Mouse (Mus musculus): ENCODE measurements around the gene Rhobtb3. TPM values are rescaled to one million over a fixed set of nuclear protein-coding genes. Genes with fewer than 3 reads are reported as not detected.

Rhobtb3 gene
- polyA plus RNA-seq, 1 experiment from 2014 or later, result 64.4 TPM

DNA sequence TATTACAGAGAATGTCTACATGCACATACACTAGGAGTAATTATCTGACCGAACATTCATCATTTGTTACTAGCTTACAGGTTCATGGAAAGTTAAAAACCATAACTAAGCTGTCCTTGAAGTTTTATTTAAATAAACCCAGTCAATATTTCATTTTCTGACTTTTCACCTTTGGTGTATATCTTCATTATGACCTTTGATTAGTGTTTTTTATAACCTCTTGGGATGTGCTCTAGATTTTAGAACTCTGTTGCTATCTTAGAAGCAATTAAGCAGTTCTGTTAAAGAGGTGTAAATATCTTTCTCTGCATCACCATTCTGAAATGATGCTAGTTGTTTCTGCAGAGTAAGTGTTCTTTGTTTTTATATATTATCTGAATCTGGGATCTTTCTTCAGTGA, 23.1 kb upstream of the Rhobtb3 start, which contains the start of gene Spata9:
TSS of gene Spata9 (plus strand) at position 301 of the 400 bp plus-strand sequence.
- no peak for ATAC-seq (replicated peaks; ENCODE audit: low FRiP score)
- no peak within 1 kb of the TSS for H3K4me3 ChIP-seq (ENCODE audit: low read depth, low read length)
- H3K9ac ChIP-seq (ENCODE audit: low read length), result no peak within 1 kb of the TSS
- no peak within 1 kb of the TSS for H3K27ac ChIP-seq (ENCODE audit: low read depth, low read length)
- no peak for DNase-seq (ENCODE audit: low spot score)
- no peak within 1 kb of the TSS for H3K4me2 ChIP-seq (ENCODE audit: low read depth, low read length, severe bottlenecking)
- no peaks in the 10 kb centered on the region for H3K36me3 ChIP-seq (ENCODE audit: control insufficient read depth, insufficient read depth, low read length)
- no peaks in the 10 kb centered on the region for H3K27me3 ChIP-seq (ENCODE audit: control insufficient read depth, insufficient read depth, low read length)
- H3K4me1 ChIP-seq (replicated peaks; ENCODE audit: control insufficient read depth, insufficient read depth, low read length), result no peaks in the 10 kb centered on the region
- no peaks in the 10 kb centered on the region for H3K9me3 ChIP-seq (ENCODE audit: control insufficient read depth, low read length)
- WGBS, result 91% methylated on average over 1 of the region's 1 CpGs

DNA sequence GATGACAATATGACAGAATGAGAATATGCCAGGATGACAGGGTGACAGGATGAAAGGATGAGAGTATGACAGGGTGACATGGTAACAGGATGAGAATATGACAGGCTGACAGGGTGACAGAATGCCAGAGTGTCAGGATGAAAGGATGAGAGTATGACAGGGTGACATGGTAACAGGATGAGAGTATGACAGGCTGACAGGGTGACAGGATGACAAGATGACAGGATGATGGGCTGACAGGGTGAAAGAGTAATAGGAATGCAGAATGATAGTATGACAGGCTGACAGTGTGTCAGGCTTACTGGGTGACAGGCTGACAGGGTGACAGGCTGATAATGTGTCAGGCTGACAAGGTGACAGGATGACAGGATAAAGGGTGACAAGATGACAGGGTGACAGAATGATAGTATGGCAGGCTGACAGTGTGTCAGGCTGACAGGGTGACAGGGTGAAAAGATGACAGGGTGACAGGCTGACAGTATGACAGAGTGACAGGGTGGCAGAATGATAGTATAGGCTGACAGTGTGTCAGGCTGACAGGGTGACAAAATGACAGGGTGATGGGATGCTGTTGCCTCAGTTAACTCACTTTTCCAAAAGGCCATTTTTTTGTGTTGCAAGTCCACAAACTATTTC, 11.8 kb upstream of the Rhobtb3 start:
- DNase-seq (ENCODE audit: low spot score), result no peak
- Histone ChIP-seq H3K27ac (ENCODE audit: low read depth, low read length) (no peak overlapping the region), H3K4me1 (replicated peaks; ENCODE audit: control insufficient read depth, insufficient read depth, low read length) (no peaks in the 10 kb centered on the region), H3K36me3 (ENCODE audit: control insufficient read depth, insufficient read depth, low read length) (no peaks in the 10 kb centered on the region), H3K4me2 (ENCODE audit: low read depth, low read length, severe bottlenecking) (no peak overlapping the region), H3K27me3 (ENCODE audit: control insufficient read depth, insufficient read depth, low read length) (no peaks in the 10 kb centered on the region), H3K4me3 (ENCODE audit: low read depth, low read length) (no peak overlapping the region), H3K9ac (ENCODE audit: low read length) (no peak overlapping the region), H3K9me3 (ENCODE audit: control insufficient read depth, low read length) (no peaks in the 10 kb centered on the region)
- ATAC-seq (replicated peaks; ENCODE audit: low FRiP score), result no peak

DNA sequence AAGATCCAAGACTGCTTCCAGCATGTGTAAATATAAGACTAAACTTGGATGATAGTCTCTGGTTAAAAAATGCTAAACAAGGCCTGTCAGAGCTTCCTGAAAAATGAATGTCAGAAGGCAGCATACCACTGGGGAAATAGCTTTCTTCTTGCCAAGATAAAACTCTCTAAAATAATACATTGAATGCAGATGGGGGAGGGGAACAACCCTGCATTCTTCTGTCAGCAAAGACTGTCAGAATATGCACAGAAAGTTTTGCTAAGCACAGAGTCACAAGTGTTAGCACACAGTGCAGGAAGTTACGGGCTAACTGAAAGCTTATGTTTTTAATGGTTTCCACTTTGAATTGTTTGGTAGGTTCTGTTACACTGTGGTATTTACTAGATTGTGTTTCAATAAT, 6.6 kb upstream of the Rhobtb3 start:
- no peak for DNase-seq (ENCODE audit: low spot score)
- 60% methylated on average over 1 of the region's 1 CpGs for WGBS
- no peaks in the 10 kb centered on the region for H3K27me3 ChIP-seq (ENCODE audit: control insufficient read depth, insufficient read depth, low read length)
- no peak overlapping the region for H3K9ac ChIP-seq (ENCODE audit: low read length)
- H3K36me3 ChIP-seq (ENCODE audit: control insufficient read depth, insufficient read depth, low read length), result no peaks in the 10 kb centered on the region
- ATAC-seq (replicated peaks; ENCODE audit: low FRiP score), result no peak
- no peak overlapping the region for H3K27ac ChIP-seq (ENCODE audit: low read depth, low read length)
- no peak overlapping the region for H3K4me3 ChIP-seq (ENCODE audit: low read depth, low read length)
- H3K9me3 ChIP-seq (ENCODE audit: control insufficient read depth, low read length), result no peaks in the 10 kb centered on the region
- H3K4me2 ChIP-seq (ENCODE audit: low read depth, low read length, severe bottlenecking), result no peak overlapping the region
- H3K4me1 ChIP-seq (replicated peaks; ENCODE audit: control insufficient read depth, insufficient read depth, low read length), result no peaks in the 10 kb centered on the region

DNA sequence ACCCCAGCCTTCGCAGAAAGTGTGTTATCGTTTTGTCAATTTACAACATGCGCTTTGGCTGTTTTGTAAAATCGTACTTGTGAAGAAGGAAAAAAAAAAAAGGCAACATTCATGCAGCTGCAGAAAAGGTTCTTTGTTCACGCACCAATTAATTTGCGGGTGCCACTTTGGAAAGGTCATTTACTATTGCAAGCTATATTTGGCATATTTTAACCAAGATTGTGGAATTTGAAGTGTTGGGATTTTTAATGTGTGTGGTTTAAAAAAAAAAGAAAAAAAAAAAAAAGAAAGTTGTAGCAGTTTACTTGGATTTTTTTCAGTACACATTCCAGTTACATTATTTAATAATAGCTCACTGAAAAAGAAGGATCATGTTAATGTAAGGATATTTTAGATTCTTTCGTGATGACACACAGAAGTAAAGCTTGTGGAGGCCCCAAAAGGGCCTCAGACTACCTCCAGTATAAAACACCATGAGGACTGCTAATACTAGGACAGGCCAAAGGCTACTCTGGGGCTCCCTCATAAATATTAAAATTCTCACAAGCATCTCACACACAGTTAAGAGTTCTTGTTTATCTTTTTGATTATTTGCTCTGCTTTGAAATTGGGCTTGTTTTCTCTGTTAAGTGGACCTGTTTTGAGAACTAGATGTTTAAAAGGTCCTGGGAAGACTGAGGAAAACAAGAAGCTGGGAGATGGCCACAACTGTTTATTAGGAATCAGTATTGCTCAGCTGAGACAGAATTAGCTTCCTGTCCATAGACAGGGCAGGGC, 507 bp upstream of the Rhobtb3 start:
- H3K4me1 ChIP-seq (replicated peaks; ENCODE audit: control insufficient read depth, insufficient read depth, low read length), result peaks cover 6% of the 10 kb centered on the region; the same call in 1 of the 2 replicates
- H3K4me2 ChIP-seq (ENCODE audit: low read depth, low read length, severe bottlenecking), result peak overlapping the region; percentile 68
- ATAC-seq (replicated peaks; ENCODE audit: low FRiP score) (peak; percentile 1; the same call in 1 of the 2 replicates), DNase-seq (ENCODE audit: low spot score) (no peak)
- WGBS, result 2% methylated on average over 7 of the region's 7 CpGs
- peak overlapping the region; percentile 98 for H3K27ac ChIP-seq (ENCODE audit: low read depth, low read length)
- no peaks in the 10 kb centered on the region for H3K27me3 ChIP-seq (ENCODE audit: control insufficient read depth, insufficient read depth, low read length)
- H3K4me3 ChIP-seq (ENCODE audit: low read depth, low read length), result peak overlapping the region; percentile 87
- H3K9ac ChIP-seq (ENCODE audit: low read length), result peak overlapping the region; percentile 89
- no peaks in the 10 kb centered on the region for H3K36me3 ChIP-seq (ENCODE audit: control insufficient read depth, insufficient read depth, low read length)
- H3K9me3 ChIP-seq (ENCODE audit: control insufficient read depth, low read length), result no peaks in the 10 kb centered on the region

DNA sequence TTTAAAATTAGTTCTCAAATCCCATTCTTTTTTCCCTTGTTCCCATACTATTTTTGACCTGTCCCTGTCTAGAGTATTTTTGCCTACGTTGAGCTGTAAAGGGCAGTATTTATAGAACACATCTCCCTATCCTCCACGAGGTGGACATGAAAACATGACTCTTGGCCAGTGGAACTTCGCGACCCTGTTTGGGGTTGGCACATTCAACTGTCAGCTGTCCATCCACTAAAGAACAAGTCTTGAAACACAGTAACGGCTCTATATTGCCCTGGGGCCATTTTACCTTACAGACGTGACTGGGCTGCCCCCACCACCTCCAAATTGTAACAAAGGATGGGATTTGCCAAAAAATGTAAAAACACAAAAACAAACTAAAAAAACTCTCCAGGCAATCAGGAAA, 994 bp downstream of the Rhobtb3 start:
- Histone ChIP-seq H3K9me3 (ENCODE audit: control insufficient read depth, low read length) (no peaks in the 10 kb centered on the region), H3K4me2 (ENCODE audit: low read depth, low read length, severe bottlenecking) (peak overlapping the region; percentile 68), H3K9ac (ENCODE audit: low read length) (peak overlapping the region; percentile 89), H3K4me1 (replicated peaks; ENCODE audit: control insufficient read depth, insufficient read depth, low read length) (peaks cover 6% of the 10 kb centered on the region; the same call in 1 of the 2 replicates), H3K27ac (ENCODE audit: low read depth, low read length) (peak overlapping the region; percentile 98), H3K36me3 (ENCODE audit: control insufficient read depth, insufficient read depth, low read length) (peaks cover 8% of the 10 kb centered on the region; the same call in 1 of the 2 replicates), H3K27me3 (ENCODE audit: control insufficient read depth, insufficient read depth, low read length) (no peaks in the 10 kb centered on the region), H3K4me3 (ENCODE audit: low read depth, low read length) (peak overlapping the region; percentile 87)
- DNase-seq (ENCODE audit: low spot score) (peak; percentile 60), ATAC-seq (replicated peaks; ENCODE audit: low FRiP score) (peak; percentile 21)
- 1% methylated on average over 6 of the region's 6 CpGs for WGBS

DNA sequence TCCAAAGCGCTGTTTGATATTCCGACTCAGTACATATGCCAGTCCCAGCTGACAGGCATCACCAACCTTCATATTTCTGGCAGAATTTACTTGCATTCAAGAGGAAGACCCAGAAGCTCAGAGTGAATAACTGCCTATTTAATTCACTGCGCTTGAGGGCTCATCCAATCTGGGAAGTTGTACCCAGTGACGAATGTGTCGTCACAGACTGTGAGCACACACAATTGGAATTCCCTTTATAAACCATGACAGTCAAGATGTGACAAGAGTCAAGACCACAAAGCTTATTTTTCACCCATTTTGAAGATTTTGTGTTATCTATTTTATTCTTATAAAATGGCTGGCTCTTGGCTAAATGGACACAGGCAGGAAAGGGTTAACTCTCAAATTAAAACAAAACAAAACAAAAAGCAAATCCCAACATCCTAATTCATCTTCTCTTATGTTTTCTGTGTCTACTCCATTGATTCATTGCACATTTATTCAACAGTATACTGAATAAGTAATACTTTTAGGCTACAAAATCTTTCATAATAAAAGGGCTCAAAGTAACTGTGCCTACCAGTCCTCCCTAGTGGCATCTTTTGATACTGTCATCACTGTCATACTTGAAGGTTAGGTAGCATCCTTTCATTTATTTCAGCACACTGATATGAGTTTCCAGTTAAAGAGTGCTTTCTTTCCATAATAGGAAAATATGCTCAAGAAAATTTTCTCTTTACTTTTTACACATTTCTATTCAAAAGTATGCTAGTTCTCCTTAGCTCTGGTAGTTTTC, 2.0 kb downstream of the Rhobtb3 start:
- ATAC-seq (replicated peaks; ENCODE audit: low FRiP score) (no peak), DNase-seq (ENCODE audit: low spot score) (no peak)
- peaks cover 11% of the 10 kb centered on the region; the same call in 1 of the 2 replicates for H3K36me3 ChIP-seq (ENCODE audit: control insufficient read depth, insufficient read depth, low read length)
- peaks cover 6% of the 10 kb centered on the region; the same call in 1 of the 2 replicates for H3K4me1 ChIP-seq (replicated peaks; ENCODE audit: control insufficient read depth, insufficient read depth, low read length)
- peak overlapping the region; percentile 27 for H3K4me2 ChIP-seq (ENCODE audit: low read depth, low read length, severe bottlenecking)
- H3K27me3 ChIP-seq (ENCODE audit: control insufficient read depth, insufficient read depth, low read length), result no peaks in the 10 kb centered on the region
- H3K9ac ChIP-seq (ENCODE audit: low read length), result no peak overlapping the region
- H3K27ac ChIP-seq (ENCODE audit: low read depth, low read length), result no peak overlapping the region
- 78% methylated on average over 5 of the region's 5 CpGs for WGBS
- peak overlapping the region; percentile 12; the same call in 1 of the 2 replicates for H3K4me3 ChIP-seq (ENCODE audit: low read depth, low read length)
- no peaks in the 10 kb centered on the region for H3K9me3 ChIP-seq (ENCODE audit: control insufficient read depth, low read length)

DNA sequence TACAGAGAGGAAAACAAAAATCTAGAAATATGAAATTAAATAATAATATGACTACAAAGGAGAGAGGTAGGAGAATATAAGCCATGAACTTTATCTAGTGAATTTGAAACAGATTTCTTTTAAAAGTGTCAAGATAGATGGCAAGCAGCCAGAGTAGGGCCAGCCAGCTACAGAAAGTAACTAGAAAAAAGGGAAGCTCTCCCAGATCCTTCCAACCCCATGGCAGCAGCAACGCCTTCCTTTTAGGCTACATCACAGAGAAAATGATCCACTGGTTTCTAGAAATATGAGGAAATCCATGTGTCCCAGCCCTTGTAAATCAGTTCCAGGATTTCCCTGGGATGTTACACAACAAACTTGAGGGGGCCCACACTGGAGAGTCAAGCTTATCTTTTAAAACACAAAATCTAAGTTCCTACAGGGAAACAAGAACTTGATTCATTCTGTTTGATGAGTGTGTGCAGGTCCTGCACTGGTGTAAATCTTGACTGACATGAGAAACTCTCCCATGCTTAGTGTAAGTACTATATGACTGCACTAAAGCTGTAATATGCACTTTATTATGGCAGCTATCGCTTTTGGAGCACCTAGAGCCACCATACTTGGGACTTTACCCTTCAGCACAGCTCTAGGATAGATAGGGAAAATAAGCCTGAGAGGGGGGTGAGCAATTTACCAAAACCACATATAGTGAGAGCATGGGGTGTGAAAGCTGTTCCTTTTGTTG, 2.8 kb downstream of the Rhobtb3 start:
- DNase-seq (ENCODE audit: low spot score) (no peak), ATAC-seq (replicated peaks; ENCODE audit: low FRiP score) (no peak)
- H3K36me3 ChIP-seq (ENCODE audit: control insufficient read depth, insufficient read depth, low read length), result peaks cover 11% of the 10 kb centered on the region; the same call in 1 of the 2 replicates
- 92% methylated on average over 2 of the region's 2 CpGs for WGBS
- H3K4me2 ChIP-seq (ENCODE audit: low read depth, low read length, severe bottlenecking), result peak overlapping the region; percentile 27; the same call in 1 of the 2 replicates
- no peaks in the 10 kb centered on the region for H3K9me3 ChIP-seq (ENCODE audit: control insufficient read depth, low read length)
- H3K27me3 ChIP-seq (ENCODE audit: control insufficient read depth, insufficient read depth, low read length), result no peaks in the 10 kb centered on the region
- no peak overlapping the region for H3K27ac ChIP-seq (ENCODE audit: low read depth, low read length)
- H3K9ac ChIP-seq (ENCODE audit: low read length), result no peak overlapping the region
- H3K4me3 ChIP-seq (ENCODE audit: low read depth, low read length), result peak overlapping the region; percentile 12; the same call in 1 of the 2 replicates
- peaks cover 6% of the 10 kb centered on the region; the same call in 1 of the 2 replicates for H3K4me1 ChIP-seq (replicated peaks; ENCODE audit: control insufficient read depth, insufficient read depth, low read length)

DNA sequence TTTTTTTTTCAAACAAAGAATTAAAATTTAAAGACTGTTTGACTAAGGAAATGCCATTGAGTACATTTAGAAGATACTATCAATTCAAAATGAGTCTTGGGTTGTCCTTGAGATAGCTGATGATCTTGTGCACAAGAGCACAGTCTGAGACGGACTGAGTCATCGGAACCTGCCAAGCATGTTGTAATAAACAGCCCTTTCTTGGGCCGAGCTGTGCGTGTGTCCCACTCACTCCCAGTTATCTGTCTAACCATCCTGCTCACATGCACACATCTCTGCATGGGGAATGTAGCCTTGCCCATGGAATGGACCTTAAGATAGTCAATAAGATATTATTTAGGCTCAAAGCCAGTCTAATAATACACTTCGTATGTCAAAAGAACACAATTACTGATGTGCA, 4.9 kb downstream of the Rhobtb3 start:
- H3K36me3 ChIP-seq (ENCODE audit: control insufficient read depth, insufficient read depth, low read length), result peaks cover 11% of the 10 kb centered on the region; the same call in 1 of the 2 replicates
- ATAC-seq (replicated peaks; ENCODE audit: low FRiP score) (no peak), DNase-seq (ENCODE audit: low spot score) (no peak)
- 94% methylated on average over 5 of the region's 5 CpGs for WGBS
- no peaks in the 10 kb centered on the region for H3K9me3 ChIP-seq (ENCODE audit: control insufficient read depth, low read length)
- no peak overlapping the region for H3K4me2 ChIP-seq (ENCODE audit: low read depth, low read length, severe bottlenecking)
- H3K4me1 ChIP-seq (replicated peaks; ENCODE audit: control insufficient read depth, insufficient read depth, low read length), result peaks cover 6% of the 10 kb centered on the region; the same call in 1 of the 2 replicates
- H3K4me3 ChIP-seq (ENCODE audit: low read depth, low read length), result no peak overlapping the region
- H3K27ac ChIP-seq (ENCODE audit: low read depth, low read length), result no peak overlapping the region
- no peaks in the 10 kb centered on the region for H3K27me3 ChIP-seq (ENCODE audit: control insufficient read depth, insufficient read depth, low read length)
- H3K9ac ChIP-seq (ENCODE audit: low read length), result no peak overlapping the region

Measured in forebrain, embryonic 11.5 days (tissue).